Mouse (Mus musculus): ENCODE data around the gene Hfe2.

Gene Hfe2

DNA sequence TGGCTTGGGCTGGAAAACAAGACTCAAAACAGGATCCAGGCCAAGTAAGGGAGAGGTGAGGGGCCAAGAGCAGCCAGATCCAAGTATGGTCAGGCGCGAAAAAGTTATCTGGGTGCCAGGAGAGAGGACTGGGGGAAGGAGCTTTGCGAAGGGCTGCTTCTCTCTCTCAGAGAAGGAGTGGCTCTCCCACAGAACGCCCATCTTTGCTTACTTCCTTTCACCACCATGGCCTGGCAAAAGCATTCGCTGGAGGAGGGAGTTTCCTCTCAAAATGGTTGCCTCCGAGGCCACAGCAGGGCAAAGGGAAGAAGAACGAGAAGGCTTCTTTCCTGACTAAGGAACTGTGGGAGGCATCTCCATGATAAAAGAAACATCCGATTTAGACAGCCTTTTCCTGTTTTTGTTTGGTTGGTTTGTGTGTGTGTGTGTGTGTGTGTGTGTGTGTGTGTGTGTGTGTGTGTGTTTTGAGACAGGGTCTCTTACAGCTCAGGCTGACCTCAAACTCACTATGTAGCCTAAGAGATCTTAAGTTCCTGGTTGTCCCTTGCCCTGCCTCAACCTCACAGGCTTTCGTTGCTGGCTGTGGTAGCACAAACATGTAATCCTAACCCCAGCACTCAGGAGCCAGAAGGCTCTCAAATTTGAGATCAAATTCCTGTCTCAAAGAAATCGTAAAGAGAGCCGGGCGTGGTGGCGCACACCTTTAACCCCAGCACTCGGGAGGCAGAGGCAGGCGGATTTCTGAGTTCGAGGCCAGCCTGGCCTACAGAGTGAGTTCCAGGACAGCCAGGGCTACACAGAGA, 47.1 kb downstream of the Hfe2 start:
- in situ Hi-C loops (cut with MseI, MboI) = no loop called here

DNA sequence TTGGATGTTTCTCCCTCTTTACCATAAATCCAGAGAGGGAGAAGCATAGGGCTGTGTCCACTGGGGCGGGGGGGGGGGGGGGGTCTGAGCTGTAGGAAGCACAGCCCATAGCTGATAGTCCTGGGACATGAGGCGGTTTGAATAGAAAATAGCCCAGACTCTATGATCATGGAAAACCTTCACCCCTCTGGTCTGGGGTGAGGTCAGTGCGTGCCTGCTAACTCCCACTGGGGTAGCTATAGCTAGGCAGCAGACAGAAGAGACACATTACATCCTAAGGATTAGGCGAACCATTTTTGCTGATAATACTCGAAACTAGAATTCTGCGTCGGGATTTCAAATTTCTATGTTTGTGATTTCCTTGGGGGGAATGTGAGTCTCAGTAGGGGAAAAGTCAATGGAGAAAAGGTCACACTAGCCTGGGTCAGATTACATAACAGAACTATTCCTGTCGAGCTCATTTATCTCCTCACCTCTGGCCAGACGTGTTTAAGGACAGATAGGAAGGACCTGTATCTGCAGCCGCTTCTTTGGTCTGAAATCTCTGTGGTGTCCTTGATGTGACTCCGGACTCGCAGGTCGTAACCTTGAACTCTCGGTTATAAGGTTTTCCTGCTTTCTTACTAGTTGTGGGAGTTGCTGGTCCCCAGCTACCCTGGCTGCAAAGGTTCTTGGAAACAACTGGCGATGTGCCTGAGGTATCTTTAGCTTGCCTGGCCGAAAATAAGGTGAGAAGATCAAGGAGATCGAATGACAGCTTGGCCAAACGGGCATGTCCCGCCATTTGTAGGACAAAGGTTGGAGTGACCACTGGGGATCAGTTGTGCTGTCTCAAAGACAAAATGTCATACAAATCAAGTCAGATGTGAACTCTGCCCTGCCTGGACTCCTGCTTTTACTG, 48.9 kb downstream of the Hfe2 start:
- in situ Hi-C loops (cut with MseI, MboI) = no loop called here

DNA sequence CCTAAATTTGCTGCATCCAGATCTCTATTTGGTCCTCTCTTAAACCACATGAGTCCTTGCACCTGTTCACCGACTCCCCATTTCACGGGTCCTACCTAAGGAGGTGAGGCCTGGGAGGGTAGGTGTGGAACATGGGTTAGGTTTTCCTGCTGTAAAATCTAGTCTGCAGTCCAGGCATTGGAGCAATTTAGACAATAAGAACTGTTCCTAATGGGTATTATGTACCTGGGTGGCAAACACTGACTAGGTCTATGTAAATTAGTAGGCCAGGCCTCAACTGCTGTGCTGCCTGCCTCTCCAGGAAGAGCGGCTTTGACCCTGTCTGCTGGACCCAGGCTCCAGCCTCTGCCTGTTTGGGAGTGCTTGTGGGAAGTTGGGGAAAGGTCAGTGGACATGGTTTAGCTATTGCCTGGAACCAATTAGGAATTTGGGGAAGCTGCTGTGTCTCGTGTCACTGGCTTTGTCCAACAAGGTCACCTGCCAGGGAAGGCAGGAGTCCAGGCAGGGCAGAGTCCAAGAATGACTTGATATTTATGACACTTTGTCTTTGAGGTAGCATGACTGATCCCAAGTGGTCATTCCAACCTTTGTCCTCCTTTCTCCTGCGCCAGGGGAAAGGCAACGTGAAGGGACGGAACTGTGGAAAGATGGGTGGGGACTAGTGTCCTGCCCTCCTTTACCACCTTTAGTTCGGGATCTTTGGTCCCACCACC, 50.5 kb downstream of the Hfe2 start:
- in situ Hi-C loops (cut with MseI, MboI) = no loop called here

DNA sequence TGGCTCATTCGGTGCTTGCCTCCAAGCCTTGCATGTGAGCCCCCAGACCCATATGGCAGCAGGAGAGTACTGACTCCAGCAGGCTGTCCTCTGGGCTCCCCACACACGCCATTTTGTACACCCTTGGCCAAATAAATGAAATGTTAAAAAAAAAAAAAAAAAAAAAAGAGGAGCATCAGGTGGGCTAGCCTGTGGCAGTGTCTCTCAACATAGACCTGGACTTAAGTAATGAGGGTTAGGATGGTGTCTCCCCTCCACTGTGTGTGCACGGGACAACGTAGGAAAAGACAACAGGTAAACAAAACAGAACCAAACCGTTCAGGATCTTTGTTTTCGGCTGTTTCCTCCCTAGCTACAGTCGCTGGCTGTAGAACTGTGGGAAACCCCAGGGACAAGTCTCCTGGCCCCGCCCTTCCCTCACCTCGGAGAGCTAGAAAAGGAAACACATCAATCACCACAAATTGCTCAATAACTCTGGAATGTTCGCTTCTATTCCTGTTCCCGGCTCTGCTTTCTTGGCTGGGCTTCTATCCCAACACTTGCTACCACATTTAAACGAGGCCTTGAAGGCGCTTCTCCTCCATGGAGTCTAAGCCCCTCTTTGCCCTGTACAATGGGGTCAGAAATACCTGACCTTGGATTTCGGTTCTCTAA, 51.2 kb downstream of the Hfe2 start:
- in situ Hi-C loops (cut with MseI, MboI) = no loop called here

DNA sequence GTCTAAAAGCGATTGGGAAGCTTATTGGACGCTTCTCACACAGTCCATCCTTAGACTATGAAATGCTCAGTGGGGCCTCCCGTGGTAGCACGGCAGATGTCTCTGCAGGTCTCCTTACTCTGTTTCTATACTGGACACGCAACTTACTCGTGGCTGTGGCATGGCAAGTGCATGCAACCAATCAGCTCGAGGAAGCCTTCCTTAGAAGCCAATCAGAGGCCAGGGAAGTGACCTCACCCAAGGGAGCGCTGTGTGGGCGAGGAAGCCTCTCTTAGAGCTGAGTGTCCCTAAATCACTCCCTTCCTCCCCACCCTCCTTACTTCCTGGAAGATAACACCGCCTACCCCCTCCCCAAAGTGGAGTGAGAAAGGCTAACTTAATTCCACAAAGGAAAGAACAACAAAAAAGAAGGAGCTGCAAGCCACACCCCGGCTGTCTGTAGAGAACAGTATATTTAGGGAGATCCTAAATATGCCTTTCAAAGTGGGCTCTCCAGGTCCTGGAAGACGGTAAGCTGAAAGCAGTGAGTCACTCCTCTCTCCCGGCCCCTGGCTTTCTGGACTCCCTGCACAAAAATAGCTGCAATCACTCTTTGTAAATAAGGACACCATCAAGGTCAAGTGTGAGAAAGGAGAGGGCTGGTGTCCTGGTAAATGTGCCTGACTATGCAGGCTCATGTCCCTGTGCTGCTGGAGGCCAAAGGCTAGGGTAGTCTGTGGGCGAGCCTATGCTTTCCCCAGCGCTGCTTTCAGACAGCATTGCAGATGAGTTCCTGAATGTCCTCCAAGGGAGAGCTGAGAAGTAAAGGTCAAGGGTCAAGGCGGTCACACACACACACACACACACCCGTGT, 51.9 kb downstream of the Hfe2 start, which contains the start of gene Gm16253:
Gene Gm16253 (plus strand): TSS at position 295 of the 852 bp plus-strand sequence.
- in situ Hi-C loops (cut with MseI, MboI) = no loop called here

DNA sequence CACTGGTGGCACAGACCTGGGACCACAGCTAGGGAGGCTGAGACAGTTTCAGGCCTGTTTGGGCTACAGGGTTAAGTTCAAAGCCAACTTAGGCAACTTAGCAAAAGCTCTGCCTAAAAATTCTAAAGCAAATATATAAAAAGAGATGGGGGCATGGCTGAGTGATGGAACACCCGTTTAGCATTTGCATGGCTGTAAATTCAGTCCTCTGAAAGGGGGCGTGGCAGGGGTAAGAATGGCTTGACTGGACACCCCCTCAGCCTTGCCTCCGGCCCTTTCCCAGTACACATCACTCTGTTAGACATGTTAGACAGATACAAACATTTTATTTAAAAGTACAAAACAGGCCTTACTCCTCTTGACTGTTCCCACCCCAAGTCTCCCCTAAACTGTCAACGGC, 52.6 kb downstream of the Hfe2 start:
- in situ Hi-C loops (cut with MseI, MboI) = no loop called here

Data from mouse trophoblast stem cell (cell line).